Mouse (Mus musculus): ENCODE data around the gene Mgat1.
"Not testable (repeated sequence)": the region's sequence is repeated elsewhere in the genome, so short reads cannot be mapped to it uniquely, and the experiment has no call there.

Gene Mgat1

GRCm38 (mm10) chr11:49260598-49261312 is 16.8 kb downstream of the Mgat1 start:
- intact Hi-C loops (cut with DNase I), result no loop called here

- intact Hi-C loops (cut with DNase I), result no loop called here
Measured at GRCm38 (mm10) chr11:49261313-49261855, 17.4 kb downstream of the Mgat1 start.

- intact Hi-C loops (cut with DNase I), result no loop called here
Measured at GRCm38 (mm10) chr11:49262286-49262685, 18.3 kb downstream of the Mgat1 start.

- intact Hi-C loops (cut with DNase I), result no loop called here
Measured at GRCm38 (mm10) chr11:49263149-49263548, 19.2 kb downstream of the Mgat1 start.

- intact Hi-C loops (cut with DNase I), result no loop called here
Measured at GRCm38 (mm10) chr11:49264081-49264480, 20.1 kb downstream of the Mgat1 start.

GRCm38 (mm10) chr11:49264622-49265021 is 20.6 kb downstream of the Mgat1 start:
- intact Hi-C loops (cut with DNase I), result no loop called here

GRCm38 (mm10) chr11:49265101-49265500 is 21.1 kb downstream of the Mgat1 start:
- intact Hi-C loops (cut with DNase I), result no loop called here

GRCm38 (mm10) chr11:49266671-49267070 is 22.7 kb downstream of the Mgat1 start:
- intact Hi-C loops (cut with DNase I), result no loop called here

GRCm38 (mm10) chr11:49267316-49267715 is 23.3 kb downstream of the Mgat1 start:
- intact Hi-C loops (cut with DNase I), result no loop called here

GRCm38 (mm10) chr11:49267970-49268579 is 24.1 kb downstream of the Mgat1 start:
- intact Hi-C loops (cut with DNase I), result no loop called here

GRCm38 (mm10) chr11:49269761-49270160 is 25.8 kb downstream of the Mgat1 start:
- intact Hi-C loops (cut with DNase I), result loop anchor here (5.0 to 10.0 kb wide), 2 partner anchors 145 to 162 kb away; no protein-coding TSS in a partner anchor

GRCm38 (mm10) chr11:49270368-49270767 is 26.4 kb downstream of the Mgat1 start:
- intact Hi-C loops (cut with DNase I), result loop anchor here (5.0 to 10.0 kb wide), 2 partner anchors 144 to 163 kb away; no protein-coding TSS in a partner anchor

- intact Hi-C loops (cut with DNase I), result loop anchor here (1.0 to 10.0 kb wide), 3 partner anchors 81 to 164 kb away; no protein-coding TSS in a partner anchor
Measured at GRCm38 (mm10) chr11:49271334-49271733, 27.3 kb downstream of the Mgat1 start.

GRCm38 (mm10) chr11:49273834-49274519 is 30.0 kb downstream of the Mgat1 start:
- intact Hi-C loops (cut with DNase I), result loop anchor here (5.0 to 10.0 kb wide), 2 partner anchors 141 to 167 kb away; no protein-coding TSS in a partner anchor

- intact Hi-C loops (cut with DNase I), result loop anchor here (10.0 kb wide), 1 partner anchor 137 kb away; no protein-coding TSS in a partner anchor
Measured at GRCm38 (mm10) chr11:49278222-49278621, 34.2 kb downstream of the Mgat1 start, which contains the start of gene Olfr1393. Gene Olfr1393 (plus strand): TSS chr11:49278304.

GRCm38 (mm10) chr11:49284982-49285381 is 41.0 kb downstream of the Mgat1 start, which contains the start of gene Olfr1392:
Gene Olfr1392 (plus strand): TSS chr11:49285282.
- intact Hi-C loops (cut with DNase I), result not testable (repeated sequence)

- intact Hi-C loops (cut with DNase I), result no loop called here
Measured at GRCm38 (mm10) chr11:49287251-49287650, 43.3 kb downstream of the Mgat1 start.

GRCm38 (mm10) chr11:49292777-49293176 is 48.8 kb downstream of the Mgat1 start:
- intact Hi-C loops (cut with DNase I), result no loop called here

GRCm38 (mm10) chr11:49304441-49304840 is 60.5 kb downstream of the Mgat1 start, which contains the start of gene Olfr10:
Gene Olfr10 (plus strand): TSS chr11:49304741.
- intact Hi-C loops (cut with DNase I), result no loop called here

- intact Hi-C loops (cut with DNase I), result not testable (repeated sequence)
Measured at GRCm38 (mm10) chr11:49308547-49308946, 64.6 kb downstream of the Mgat1 start.

Data from adrenal gland (tissue).